Mouse (Mus musculus): Measurements from ENCODE around the gene Slc25a19.

The Slc25a19 gene

GRCm38 (mm10) chr11:115603128-115603475, 25.0 kb downstream of the Slc25a19 start:
- in situ Hi-C loops (cut with MboI, MseI): no loop called here

- in situ Hi-C loops (cut with MboI, MseI): no loop called here
Measured at GRCm38 (mm10) chr11:115601174-115601573, 26.9 kb downstream of the Slc25a19 start.

GRCm38 (mm10) chr11:115600743-115601142, 27.4 kb downstream of the Slc25a19 start:
- in situ Hi-C loops (cut with MboI, MseI): no loop called here

GRCm38 (mm10) chr11:115599722-115600121, 28.4 kb downstream of the Slc25a19 start:
- in situ Hi-C loops (cut with MboI, MseI): no loop called here

- in situ Hi-C loops (cut with MboI, MseI): no loop called here
Measured at GRCm38 (mm10) chr11:115598309-115598708, 29.8 kb downstream of the Slc25a19 start.

- in situ Hi-C loops (cut with MboI, MseI): no loop called here
Measured at GRCm38 (mm10) chr11:115595209-115595608, 32.9 kb downstream of the Slc25a19 start.

- in situ Hi-C loops (cut with MboI, MseI): no loop called here
Measured at GRCm38 (mm10) chr11:115590526-115591075, 37.5 kb downstream of the Slc25a19 start.

- in situ Hi-C loops (cut with MboI, MseI): no loop called here
Measured at GRCm38 (mm10) chr11:115587984-115588383, 40.1 kb downstream of the Slc25a19 start.

- in situ Hi-C loops (cut with MboI, MseI): no loop called here
Measured at GRCm38 (mm10) chr11:115586403-115586802, 41.7 kb downstream of the Slc25a19 start.

- in situ Hi-C loops (cut with MboI, MseI): no loop called here
Measured at GRCm38 (mm10) chr11:115585573-115586100, 42.5 kb downstream of the Slc25a19 start.

GRCm38 (mm10) chr11:115584376-115585073, 43.6 kb downstream of the Slc25a19 start:
- in situ Hi-C loops (cut with MboI, MseI): no loop called here

- in situ Hi-C loops (cut with MboI, MseI): no loop called here
Measured at GRCm38 (mm10) chr11:115582913-115583606, 45.0 kb downstream of the Slc25a19 start.

GRCm38 (mm10) chr11:115579080-115579479, 49.0 kb downstream of the Slc25a19 start:
- in situ Hi-C loops (cut with MboI, MseI): no loop called here

- in situ Hi-C loops (cut with MboI, MseI): no loop called here
Measured at GRCm38 (mm10) chr11:115564961-115565360, 63.1 kb downstream of the Slc25a19 start.
